Mouse (Mus musculus): ENCODE data around the gene Klf14.

GRCm38 (mm10) chr6:30907970-30908369 is 50.9 kb downstream of the Klf14 start:
- TF ChIP-seq POLR2A (IDR thresholded peaks at IDR 0.05; ENCODE audit: borderline replicate concordance, extremely low read depth, low read depth, low read length), result no peak
- TF ChIP-seq CTCF (IDR thresholded peaks at IDR 0.05; ENCODE audit: insufficient read depth, low read length), result no peak

Measured in lung, adult 2 months (tissue).